Mouse (Mus musculus): Measurements from ENCODE around the gene Fxyd5. TPM values are rescaled to one million over a fixed set of nuclear protein-coding genes. Genes with fewer than 3 reads are reported as not detected.

Fxyd5 gene
- total and polyA plus RNA-seq, 2 experiments: 3.6 to 7.8 TPM

- Histone ChIP-seq H3K27me3 (ENCODE audit: control insufficient read depth, insufficient read depth, low read length) (no peaks in the 10 kb centered on the region), H3K4me3 (ENCODE audit: insufficient read depth, low read depth, low read length) (no peak overlapping the region), H3K79me2 (ENCODE audit: control insufficient read depth, insufficient read depth, low read length) (no peaks in the 10 kb centered on the region), H3K27ac (replicated peaks; ENCODE audit: insufficient read depth, low read depth, low read length) (no peak overlapping the region), H3K9ac (ENCODE audit: low read depth, low read length) (no peak overlapping the region), H3K36me3 (ENCODE audit: control insufficient read depth, insufficient read depth, low read length) (no peaks in the 10 kb centered on the region), H3K4me1 (ENCODE audit: control insufficient read depth, insufficient read depth, low read length) (peaks cover 10% of the 10 kb centered on the region)
- peak; percentile 55 for TF ChIP-seq CTCF (IDR thresholded peaks at IDR 0.05; ENCODE audit: low read depth, low read length)
- TF ChIP-seq POLR2A (IDR thresholded peaks at IDR 0.05; ENCODE audit: extremely low read depth, insufficient read depth, low read length): no peak
- no peak for DNase-seq (ENCODE audit: extremely low read depth, low read depth, low spot score)
- WGBS: 52% methylated on average over 5 of the region's 5 CpGs
These were observed 35.7 kb upstream of the Fxyd5 start for GRCm38 (mm10) chr7:31077885-31078445.

DNA sequence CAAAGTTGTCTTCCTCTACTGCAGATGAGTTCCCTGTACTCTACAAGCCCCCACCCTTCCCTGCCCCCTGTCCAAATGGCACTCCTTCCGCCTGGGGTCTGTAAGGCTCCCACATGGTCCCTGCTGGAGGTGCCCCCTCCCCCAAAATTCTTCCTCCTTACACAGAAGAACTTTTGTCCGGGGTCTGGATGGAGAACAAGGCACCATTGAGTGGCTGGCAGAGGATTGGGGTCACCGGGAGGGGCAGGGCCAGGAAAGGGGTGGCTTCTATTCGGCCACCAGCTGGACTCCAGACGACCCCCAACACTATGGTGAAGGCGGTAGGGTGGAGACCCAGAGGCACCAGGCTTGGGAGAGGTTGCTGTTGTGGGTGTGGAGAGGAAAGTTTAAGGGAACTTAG, 35.2 kb upstream of the Fxyd5 start:
- 78% methylated on average over 6 of the region's 6 CpGs for WGBS
- H3K9ac ChIP-seq (ENCODE audit: low read depth, low read length): no peak overlapping the region

DNA sequence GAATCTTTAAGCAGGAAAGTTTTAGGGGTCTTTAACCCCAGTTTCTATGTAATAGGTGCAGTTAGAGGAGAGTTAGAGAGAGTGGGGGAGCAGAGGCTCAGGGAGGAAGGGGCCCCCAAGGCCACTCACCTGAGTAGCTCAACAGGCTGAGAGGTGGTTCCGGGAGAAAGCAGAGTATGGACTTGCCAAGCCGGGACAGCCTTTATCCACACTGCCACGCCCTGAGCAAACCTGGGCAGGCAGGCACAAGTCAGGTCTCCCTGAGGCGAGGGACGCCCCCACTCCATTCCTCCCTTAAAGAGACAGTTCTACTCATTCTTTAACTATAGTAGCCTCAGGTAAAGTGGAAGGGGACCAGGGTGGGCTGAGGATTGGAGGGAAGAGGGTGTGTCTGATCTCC, 34.2 kb upstream of the Fxyd5 start, which contains the start of gene Fxyd3:
Gene Fxyd3, minus strand, starts transcription at position 213 of the 400 bp plus-strand sequence.
- WGBS: 48% methylated on average over 5 of the region's 5 CpGs
- H3K79me2 ChIP-seq (ENCODE audit: control insufficient read depth, insufficient read depth, low read length): no peaks in the 10 kb centered on the region
- peaks cover 8% of the 10 kb centered on the region for H3K4me1 ChIP-seq (ENCODE audit: control insufficient read depth, insufficient read depth, low read length)
- DNase-seq (ENCODE audit: extremely low read depth, low read depth, low spot score): no peak
- H3K9ac ChIP-seq (ENCODE audit: low read depth, low read length): no peak within 1 kb of the TSS
- no peak for TF ChIP-seq CTCF (IDR thresholded peaks at IDR 0.05; ENCODE audit: low read depth, low read length)
- no peak for TF ChIP-seq POLR2A (IDR thresholded peaks at IDR 0.05; ENCODE audit: extremely low read depth, insufficient read depth, low read length)
- no peak within 1 kb of the TSS for H3K4me3 ChIP-seq (ENCODE audit: insufficient read depth, low read depth, low read length)
- no peaks in the 10 kb centered on the region for H3K27me3 ChIP-seq (ENCODE audit: control insufficient read depth, insufficient read depth, low read length)
- no peaks in the 10 kb centered on the region for H3K36me3 ChIP-seq (ENCODE audit: control insufficient read depth, insufficient read depth, low read length)
- H3K27ac ChIP-seq (replicated peaks; ENCODE audit: insufficient read depth, low read depth, low read length): no peak within 1 kb of the TSS

More for the DNA sequence above, 35.2 kb upstream of the Fxyd5 start:
- no peak for DNase-seq (ENCODE audit: extremely low read depth, low read depth, low spot score)
- no peak overlapping the region for H3K27ac ChIP-seq (replicated peaks; ENCODE audit: insufficient read depth, low read depth, low read length)
- no peak for TF ChIP-seq CTCF (IDR thresholded peaks at IDR 0.05; ENCODE audit: low read depth, low read length)
- no peak for TF ChIP-seq POLR2A (IDR thresholded peaks at IDR 0.05; ENCODE audit: extremely low read depth, insufficient read depth, low read length)
- no peaks in the 10 kb centered on the region for H3K79me2 ChIP-seq (ENCODE audit: control insufficient read depth, insufficient read depth, low read length)
- H3K36me3 ChIP-seq (ENCODE audit: control insufficient read depth, insufficient read depth, low read length): no peaks in the 10 kb centered on the region
- H3K4me3 ChIP-seq (ENCODE audit: insufficient read depth, low read depth, low read length): no peak overlapping the region
- peaks cover 8% of the 10 kb centered on the region for H3K4me1 ChIP-seq (ENCODE audit: control insufficient read depth, insufficient read depth, low read length)
- H3K27me3 ChIP-seq (ENCODE audit: control insufficient read depth, insufficient read depth, low read length): no peaks in the 10 kb centered on the region

DNA sequence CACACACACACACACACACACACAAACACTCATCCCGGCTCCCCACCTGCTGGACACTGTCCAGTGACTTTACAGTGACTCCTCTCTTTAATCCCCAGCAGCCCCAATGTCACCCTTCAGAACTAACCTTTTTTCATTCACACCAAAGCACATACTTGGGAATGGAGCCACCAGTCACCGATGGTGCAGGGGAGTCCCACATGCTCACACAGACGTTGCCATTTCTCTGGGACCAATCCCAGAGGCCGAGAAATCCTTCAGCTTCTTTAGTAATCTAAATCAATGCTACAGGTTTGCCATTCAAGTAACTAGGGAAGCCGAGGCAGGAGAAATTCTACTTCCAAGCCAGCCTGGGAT, 32.4 kb upstream of the Fxyd5 start:
- no peak for TF ChIP-seq POLR2A (IDR thresholded peaks at IDR 0.05; ENCODE audit: extremely low read depth, insufficient read depth, low read length)
- TF ChIP-seq CTCF (IDR thresholded peaks at IDR 0.05; ENCODE audit: low read depth, low read length): no peak
- Histone ChIP-seq H3K27me3 (ENCODE audit: control insufficient read depth, insufficient read depth, low read length) (no peaks in the 10 kb centered on the region), H3K4me1 (ENCODE audit: control insufficient read depth, insufficient read depth, low read length) (peaks cover 2% of the 10 kb centered on the region; the same call in 1 of the 2 replicates), H3K79me2 (ENCODE audit: control insufficient read depth, insufficient read depth, low read length) (no peaks in the 10 kb centered on the region), H3K4me3 (ENCODE audit: insufficient read depth, low read depth, low read length) (no peak overlapping the region), H3K9ac (ENCODE audit: low read depth, low read length) (no peak overlapping the region), H3K27ac (replicated peaks; ENCODE audit: insufficient read depth, low read depth, low read length) (no peak overlapping the region), H3K36me3 (ENCODE audit: control insufficient read depth, insufficient read depth, low read length) (no peaks in the 10 kb centered on the region)
- 69% methylated on average over 5 of the region's 5 CpGs for WGBS
- no peak for DNase-seq (ENCODE audit: extremely low read depth, low read depth, low spot score)

DNA sequence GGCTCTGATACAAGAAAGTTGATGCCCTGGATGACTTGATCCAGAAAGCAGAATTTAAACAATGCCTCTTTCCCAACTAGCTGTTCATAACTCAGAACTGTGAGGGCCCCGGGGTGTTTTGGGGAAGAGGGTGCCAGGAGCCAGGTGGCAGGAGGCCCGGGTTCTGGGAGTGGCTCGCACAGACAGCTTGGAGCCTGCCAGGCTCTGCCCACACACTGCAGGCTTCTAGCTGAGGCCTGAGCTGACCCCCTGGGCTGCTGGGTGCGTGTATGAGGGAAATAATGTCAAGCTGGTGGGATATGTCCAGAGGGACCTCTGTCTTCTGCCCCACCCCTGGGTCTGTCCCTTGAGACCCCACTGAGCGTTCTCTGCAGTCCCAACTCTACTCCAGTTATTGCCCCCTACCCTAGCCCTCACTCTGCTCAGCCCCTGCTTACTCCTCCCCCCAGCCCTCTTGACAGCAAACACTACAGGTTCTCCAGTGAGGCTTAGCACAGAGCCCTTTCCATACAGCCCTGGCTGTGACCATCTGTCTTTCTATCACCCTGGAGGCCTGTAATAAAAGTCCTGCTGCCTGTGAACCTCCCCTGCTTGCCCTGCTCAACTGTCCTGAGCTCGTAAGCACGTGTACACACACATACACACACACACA, 31.9 kb upstream of the Fxyd5 start:
- H3K4me1 ChIP-seq (ENCODE audit: control insufficient read depth, insufficient read depth, low read length): no peaks in the 10 kb centered on the region
- no peaks in the 10 kb centered on the region for H3K27me3 ChIP-seq (ENCODE audit: control insufficient read depth, insufficient read depth, low read length)
- DNase-seq (ENCODE audit: extremely low read depth, low read depth, low spot score): no peak
- no peak overlapping the region for H3K27ac ChIP-seq (replicated peaks; ENCODE audit: insufficient read depth, low read depth, low read length)
- no peaks in the 10 kb centered on the region for H3K79me2 ChIP-seq (ENCODE audit: control insufficient read depth, insufficient read depth, low read length)
- no peak overlapping the region for H3K9ac ChIP-seq (ENCODE audit: low read depth, low read length)
- 46% methylated on average over 7 of the region's 7 CpGs for WGBS
- H3K36me3 ChIP-seq (ENCODE audit: control insufficient read depth, insufficient read depth, low read length): no peaks in the 10 kb centered on the region
- TF ChIP-seq POLR2A (IDR thresholded peaks at IDR 0.05; ENCODE audit: extremely low read depth, insufficient read depth, low read length) (no peak), CTCF (IDR thresholded peaks at IDR 0.05; ENCODE audit: low read depth, low read length) (no peak)
- H3K4me3 ChIP-seq (ENCODE audit: insufficient read depth, low read depth, low read length): no peak overlapping the region

GRCm38 (mm10) chr7:31073546-31073945, 31.3 kb upstream of the Fxyd5 start:
- TF ChIP-seq CTCF (IDR thresholded peaks at IDR 0.05; ENCODE audit: low read depth, low read length): no peak
- TF ChIP-seq POLR2A (IDR thresholded peaks at IDR 0.05; ENCODE audit: extremely low read depth, insufficient read depth, low read length): no peak
- H3K27me3 ChIP-seq (ENCODE audit: control insufficient read depth, insufficient read depth, low read length): no peaks in the 10 kb centered on the region
- H3K4me1 ChIP-seq (ENCODE audit: control insufficient read depth, insufficient read depth, low read length): no peaks in the 10 kb centered on the region
- H3K36me3 ChIP-seq (ENCODE audit: control insufficient read depth, insufficient read depth, low read length): no peaks in the 10 kb centered on the region
- no peak overlapping the region for H3K4me3 ChIP-seq (ENCODE audit: insufficient read depth, low read depth, low read length)
- H3K27ac ChIP-seq (replicated peaks; ENCODE audit: insufficient read depth, low read depth, low read length): no peak overlapping the region
- no peak overlapping the region for H3K9ac ChIP-seq (ENCODE audit: low read depth, low read length)
- no peaks in the 10 kb centered on the region for H3K79me2 ChIP-seq (ENCODE audit: control insufficient read depth, insufficient read depth, low read length)
- DNase-seq (ENCODE audit: extremely low read depth, low read depth, low spot score): no peak

All from liver, adult 2 months (tissue).